11 mouse cellular contexts compared by ENCODE assay signal in genomic region chr1:172016660-172017516, GRCm38 (mm10). TPM values are rescaled to one million over a fixed set of nuclear protein-coding genes. Genes with fewer than 3 reads are reported as not detected.
A peak's percentile ranks its signal among the peaks of the same experiment; 100 is the strongest.
DNase-seq lines count a peak whose midpoint lies in the region; ATAC-seq lines count a peak whose summit lies in the region.
"Had no signal": no experiment of that assay in that cellular context is flagged by ENCODE, and none has a peak within 500 bp of the region (broad histone marks: within the 10 kb centered on the region; RNA-seq: fewer than 3 reads in every experiment).

No protein-coding gene starts in this region.

- peaks cover 98% of the 10 kb centered on the region for H3K4me1 ChIP-seq in midbrain, embryonic 13.5 days (replicated peaks)
- H3K4me1 ChIP-seq: liver, embryonic 15.5 days had no signal

- no peaks in the 10 kb centered on the region for H3K27me3 ChIP-seq in midbrain, embryonic 13.5 days
- H3K27me3 ChIP-seq: liver, embryonic 15.5 days had no signal

- peak; percentile 82 for ATAC-seq in midbrain, embryonic 13.5 days

- H3K9me3 ChIP-seq in midbrain, embryonic 13.5 days: no peaks in the 10 kb centered on the region
- H3K9me3 ChIP-seq: liver, embryonic 15.5 days had no signal

- H3K36me3 ChIP-seq in midbrain, embryonic 13.5 days: peaks cover 15% of the 10 kb centered on the region
- H3K36me3 ChIP-seq: liver, embryonic 15.5 days had no signal

- peak overlapping the region; percentile 12 for H3K4me3 ChIP-seq in midbrain, embryonic 13.5 days (replicated peaks)
- H3K4me3 ChIP-seq: liver, embryonic 15.5 days had no signal

- H3K9ac ChIP-seq in midbrain, embryonic 13.5 days (replicated peaks): peak overlapping the region; percentile 63
- H3K9ac ChIP-seq: liver, embryonic 15.5 days had no signal

- peak overlapping the region; percentile 96 for H3K27ac ChIP-seq in midbrain, embryonic 13.5 days
- H3K27ac ChIP-seq: liver, embryonic 15.5 days had no signal

- DNase-seq in R1 (ENCODE audit: low read depth, low spot score): peak; percentile 42
- DNase-seq in embryo, embryonic 10 days (ENCODE audit: low spot score): peak; percentile 93
- DNase-seq in forelimb bud, embryonic 11.5 days (ENCODE audit: low read depth, low spot score): peak; percentile 61
- no peak for DNase-seq in adrenal gland, adult 2 months
- DNase-seq in B cell, adult 2 months: no peak
- DNase-seq in gastrocnemius, adult 8-10 months (ENCODE audit: low spot score in 2 of 2): no peak
- no peak for DNase-seq in lung, postnatal 10 days
- DNase-seq: kidney, adult 2 months; thymus, postnatal 36 days had no signal

- peak overlapping the region; percentile 51 for H3K4me2 ChIP-seq in midbrain, embryonic 13.5 days (replicated peaks)
- H3K4me2 ChIP-seq: liver, embryonic 15.5 days had no signal

- WGBS in midbrain, embryonic 13.5 days: 3% methylated on average over 6 of the region's 6 CpGs

RNA-seq across cellular contexts. Expression of gene Vangl2, which starts 11.4 kb away (rescaled TPM):
- 57.1 and 60.0 TPM in 2 replicates for polyA plus RNA-seq in midbrain, embryonic 13.5 days (2015; fragmentation: Nextera tagmentation; extraction: Ambion mirVana)
- 1 to 10 TPM; 1.7 to 6.2 TPM for total RNA-seq in adrenal gland, adult 2 months (2021)
- polyA plus RNA-seq in adrenal gland, adult 2 months (2012; rRNA removed): 2.9 and 3.6 TPM in 2 replicates
- total RNA-seq in gastrocnemius, adult 8-10 months (2022): 1 to 10 TPM in 1 of 4 experiments, under 1 TPM in 3; 0.75 to 1.4 (median 0.85) TPM

RNA-seq across cellular contexts. Expression of gene Nhlh1, which starts 40.5 kb away (rescaled TPM):
- polyA plus RNA-seq in midbrain, embryonic 13.5 days (2015; fragmentation: Nextera tagmentation; extraction: Ambion mirVana): 7.7 and 8.9 TPM in 2 replicates
- total RNA-seq in adrenal gland, adult 2 months (2021): not detected
- polyA plus RNA-seq in adrenal gland, adult 2 months (2012; rRNA removed): not detected in 2 replicates
- total RNA-seq in gastrocnemius, adult 8-10 months (2022): not detected
- polyA plus RNA-seq: kidney, adult 2 months; liver, embryonic 15.5 days had no signal

Comparison
In these comparisons a context has a peak if more than half of its experiments do, and no peak if none do; other contexts are left out.
1. DNase-seq: peak in R1 (single experiment), embryo, embryonic 10 days (single experiment) and forelimb bud, embryonic 11.5 days (single experiment); none in adrenal gland, adult 2 months (single experiment), B cell, adult 2 months (0 of 2), gastrocnemius, adult 8-10 months (0 of 2) and lung, postnatal 10 days (single experiment).